In genomic region chr9:35247405-35247804, GRCm38 (mm10) we compare ENCODE assay signal across 26 mouse cellular contexts.
"Had no signal": no experiment of that assay in that cellular context is flagged by ENCODE, and none has a peak within 500 bp of the region (broad histone marks: within the 10 kb centered on the region; RNA-seq: fewer than 3 reads in every experiment).

No protein-coding gene starts in this region.

- H3K4me1 ChIP-seq: heart, embryonic 10.5 days; hindbrain, embryonic 10.5 days; hindbrain, embryonic 12.5 days; intestine, embryonic 15.5 days; liver, embryonic 12.5 days had no signal

- ATAC-seq: hindbrain, embryonic 16.5 days; inflammation-experienced regulatory T-cells, adult 6 months; intestine, embryonic 15.5 days; intestine, postnatal 0 days; liver, embryonic 12.5 days had no signal

- H3K9ac ChIP-seq: heart, embryonic 12.5 days; hindbrain, embryonic 12.5 days; hindbrain, embryonic 14.5 days; intestine, embryonic 15.5 days; limb, embryonic 13.5 days; limb, embryonic 15.5 days; liver, embryonic 12.5 days had no signal

- H3K27ac ChIP-seq: gastrocnemius, adult 2 months; heart, embryonic 10.5 days; hindbrain, embryonic 10.5 days; hindbrain, embryonic 12.5 days; hindbrain, embryonic 14.5 days; intestine, embryonic 15.5 days; liver, embryonic 12.5 days had no signal

- DNase-seq: gastrocnemius, adult 2 months; gastrocnemius, postnatal 10 days; gastrocnemius, postnatal 25 days; heart, adult 18-20 months; heart, postnatal 10 days; heart, postnatal 4 days; kidney, adult 18-20 months; kidney, adult 8-10 months; kidney, postnatal 10 days; kidney, postnatal 25 days; kidney, postnatal 4 days; layer of hippocampus, adult 9-11 months; layer of hippocampus, postnatal 36 days; left cerebral cortex, postnatal 4 days had no signal

- H3K27me3 ChIP-seq: heart, embryonic 12.5 days; hindbrain, embryonic 12.5 days; intestine, embryonic 15.5 days; limb, embryonic 13.5 days; limb, embryonic 15.5 days; liver, embryonic 12.5 days had no signal

- H3K4me3 ChIP-seq: gastrocnemius, adult 2 months; heart, embryonic 10.5 days; heart, embryonic 12.5 days; hindbrain, embryonic 10.5 days; hindbrain, embryonic 12.5 days; intestine, embryonic 15.5 days; limb, embryonic 13.5 days; limb, embryonic 15.5 days; liver, embryonic 12.5 days had no signal

- H3K36me3 ChIP-seq: heart, embryonic 10.5 days; hindbrain, embryonic 12.5 days; intestine, embryonic 15.5 days; limb, embryonic 13.5 days; limb, embryonic 15.5 days; liver, embryonic 12.5 days had no signal

- H3K9me3 ChIP-seq: heart, embryonic 10.5 days; heart, embryonic 12.5 days; hindbrain, embryonic 10.5 days; hindbrain, embryonic 12.5 days; intestine, embryonic 15.5 days; limb, embryonic 13.5 days; limb, embryonic 15.5 days; liver, embryonic 12.5 days had no signal

- H3K4me2 ChIP-seq: heart, embryonic 12.5 days; hindbrain, embryonic 12.5 days; hindbrain, embryonic 14.5 days; intestine, embryonic 15.5 days; limb, embryonic 13.5 days; limb, embryonic 15.5 days; liver, embryonic 12.5 days had no signal
